Mouse (Mus musculus): ENCODE measurements around the gene Dera. TPM values are rescaled to one million over a fixed set of nuclear protein-coding genes. Genes with fewer than 3 reads are reported as not detected.

The Dera gene
- 18.6 and 18.8 TPM in 2 replicates for polyA plus RNA-seq (2015; fragmentation: Nextera tagmentation; extraction: Ambion mirVana)

DNA sequence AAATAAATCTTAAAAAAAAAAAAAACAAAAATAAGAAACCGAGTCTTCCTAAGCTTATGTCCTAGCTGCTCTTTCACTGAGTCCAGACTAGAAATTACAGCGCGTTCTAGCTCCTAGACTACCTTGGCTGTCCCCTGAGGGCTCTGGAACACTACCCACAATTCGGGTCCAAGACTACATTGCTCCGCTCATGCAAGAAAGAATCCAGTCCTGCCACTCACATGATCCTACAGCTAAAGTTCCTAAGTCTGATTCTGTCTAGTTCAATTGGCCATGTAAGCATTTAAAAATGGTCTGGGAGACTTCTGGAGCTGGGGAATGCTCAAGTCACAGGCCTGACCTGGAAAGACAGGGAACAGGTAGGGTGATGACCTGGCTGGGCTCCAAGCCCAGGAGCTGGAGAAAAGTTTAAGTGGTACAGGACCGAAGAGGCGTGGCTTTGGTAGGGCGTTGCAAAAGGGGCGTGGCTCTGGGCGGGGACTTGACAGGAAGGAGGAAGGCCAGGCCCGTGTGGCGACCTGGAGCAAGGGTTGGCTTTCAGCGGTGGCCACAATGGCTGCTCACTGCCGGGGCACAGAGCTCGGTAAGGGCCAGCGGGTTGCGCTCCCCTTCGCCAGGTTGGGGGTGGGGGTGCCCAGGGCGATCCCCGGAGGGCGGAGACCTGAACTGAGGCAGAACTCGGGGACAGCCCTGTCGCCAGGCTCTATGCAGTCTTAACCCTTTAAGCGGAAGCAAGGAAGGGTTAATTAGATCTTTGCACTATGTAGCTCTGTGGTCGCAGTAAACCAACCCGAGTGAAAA, at the start of gene Dera:
Gene Dera, plus strand, starts transcription at position 491 of the 801 bp plus-strand sequence.

DNA sequence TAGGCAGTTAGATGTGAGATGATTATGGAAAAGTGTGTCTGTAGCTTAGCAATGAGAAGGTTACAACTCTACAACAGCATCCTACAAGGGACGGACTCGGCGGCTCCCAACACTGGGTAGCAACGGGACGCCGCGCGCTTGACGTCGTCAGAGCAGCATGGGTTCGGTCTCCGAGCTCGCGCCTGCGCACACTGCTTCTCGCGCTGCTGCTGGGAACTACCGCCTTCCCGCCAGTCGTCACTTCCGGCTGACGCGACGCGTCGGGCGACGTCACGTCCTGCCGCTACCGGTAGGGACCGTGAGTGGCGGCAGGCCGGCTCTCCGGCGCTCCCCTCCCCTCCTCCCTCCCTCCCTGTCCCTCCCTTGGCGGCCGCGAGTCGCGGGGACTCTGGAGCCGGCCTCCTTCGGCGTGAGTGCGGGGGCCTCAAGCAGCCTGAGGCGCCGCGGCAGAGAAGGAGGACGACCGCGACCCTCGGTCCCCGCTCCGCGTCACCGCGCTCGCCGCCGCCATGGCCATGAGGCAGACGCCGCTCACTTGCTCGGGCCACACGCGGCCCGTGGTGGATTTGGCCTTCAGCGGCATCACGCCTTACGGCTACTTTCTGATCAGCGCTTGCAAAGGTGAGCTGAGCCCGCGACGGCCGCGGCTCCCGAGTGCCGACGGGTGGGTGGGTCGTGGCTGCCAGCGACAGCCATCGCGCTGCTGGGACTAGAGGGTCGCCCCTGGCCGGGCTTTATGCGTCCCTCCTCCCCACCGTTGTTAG, 19.3 kb upstream of the Dera start, which contains the start of gene Strap:
Gene Strap, plus strand, starts transcription at position 233 of the 764 bp plus-strand sequence.

Other genes with a start within 250 kb of the Dera start
- gene Eps8, start 99.7 kb upstream of the Dera start, polyA plus RNA-seq (2015; fragmentation: Nextera tagmentation; extraction: Ambion mirVana): 37.8 and 39.3 TPM in 2 replicates
- 139 and 148 TPM in 2 replicates for gene Strap, start 19.5 kb upstream of the Dera start, polyA plus RNA-seq (2015; fragmentation: Nextera tagmentation; extraction: Ambion mirVana)